Mouse (Mus musculus) limb, embryonic 11.5 days (tissue): ENCODE results near the gene Dscaml1. TPM values are rescaled to one million over a fixed set of nuclear protein-coding genes. Genes with fewer than 3 reads are reported as not detected.

ENCODE experiments used
- ATAC-seq: fragments of 200-750 bp; cut with Nextera tagmentation; 2 replicates; pipeline ENCODE4 v1.8.0; 2017; ENCODE audit warnings: low read depth; ENCODE audit not compliant: insufficient number of reproducible peaks, low FRiP score, low TSS enrichment
- DNase-seq: peaks from one replicate; pipeline ENCODE4 v3.0.0-alpha.2; 2015; ENCODE audit warnings: low spot score
- H3K27ac ChIP-seq: fragments of 300-500 bp; sonication (generic); replicated peaks from 2 replicates; pipeline ENCODE4 v1.5.1; 2014; ENCODE audit warnings: low read depth, mild to moderate bottlenecking, low read length
- H3K27me3 ChIP-seq: fragments of 300-500 bp; sonication (generic); 2 replicates; pipeline ENCODE4 v1.6.1; 2014; ENCODE audit warnings: mild to moderate bottlenecking, low read length, mixed read lengths; ENCODE audit not compliant: control insufficient read depth, insufficient read depth
- H3K36me3 ChIP-seq: fragments of 300-500 bp; sonication (generic); 2 replicates; pipeline ENCODE4 v1.6.1; 2014; ENCODE audit warnings: mild to moderate bottlenecking, low read length, moderate library complexity, mixed read lengths; ENCODE audit not compliant: control insufficient read depth, insufficient read depth
- H3K4me1 ChIP-seq: fragments of 300-500 bp; sonication (generic); 2 replicates; pipeline ENCODE4 v1.6.1; 2014; ENCODE audit warnings: low read length, mixed read lengths; ENCODE audit not compliant: control insufficient read depth, insufficient read depth
- H3K4me2 ChIP-seq: fragments of 300-500 bp; sonication (generic); 2 replicates; pipeline ENCODE4 v1.6.1; 2014; ENCODE audit warnings: low read depth, mild to moderate bottlenecking, moderate library complexity; ENCODE audit not compliant: severe bottlenecking
- H3K4me3 ChIP-seq: fragments of 300-500 bp; sonication (generic); 2 replicates; pipeline ENCODE4 v1.5.1; 2014; ENCODE audit warnings: low read depth, low read length
- H3K9ac ChIP-seq: fragments of 300-500 bp; sonication (generic); 2 replicates; pipeline ENCODE4 v1.6.1; 2014; ENCODE audit warnings: mild to moderate bottlenecking, low read length
- H3K9me3 ChIP-seq: fragments of 300-500 bp; sonication (generic); 2 replicates; pipeline ENCODE4 v1.6.1; 2016; ENCODE audit warnings: low read length; ENCODE audit not compliant: control insufficient read depth
- WGBS: fragments of 180-500 bp; shearing (Covaris S2); extraction: QIAGEN DNeasy Blood & Tissue Kit; methylation state at CpG from one replicate; pipeline ENCODE4 v1.1.7; 2014; 5-methylcytosine and 5-hydroxymethylcytosine counted together
- polyA plus RNA-seq: library from polyadenylated mRNA; unstranded; fragments of >200 nt; fragmentation: Nextera tagmentation; extraction: Ambion mirVana; gene quantifications from 2 replicates; pipeline ENCODE4 v1.2.1, GENCODE M21; 2014

The Dscaml1 gene
- polyA plus RNA-seq, 1 experiment from 2014 or later: 0.11 TPM

DNA sequence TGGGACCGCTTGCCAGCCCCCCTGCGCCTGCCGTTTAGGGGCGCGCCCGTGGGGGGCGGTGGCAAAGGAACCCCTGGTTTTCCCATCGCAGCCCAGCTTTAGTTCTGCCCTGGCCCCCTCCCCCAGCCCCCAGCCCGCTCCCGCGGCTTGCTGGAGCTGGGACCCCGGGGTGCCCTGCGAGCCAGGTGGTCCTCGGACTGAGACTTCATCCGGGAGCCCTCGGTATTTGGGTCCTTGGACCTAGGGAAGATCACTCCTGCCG is 4.2 kb downstream of the Dscaml1 start:
- peak overlapping the region; percentile 67 for H3K4me2 ChIP-seq
- WGBS: 2% methylated on average over 17 of the region's 17 CpGs
- DNase-seq (no peak), ATAC-seq (no peak)
- H3K4me1 ChIP-seq: peaks cover 6% of the 10 kb centered on the region; the same call in 1 of the 2 replicates
- H3K27ac ChIP-seq: no peak overlapping the region
- no peak overlapping the region for H3K9ac ChIP-seq
- no peaks in the 10 kb centered on the region for H3K36me3 ChIP-seq
- H3K27me3 ChIP-seq: peaks cover 39% of the 10 kb centered on the region
- peaks cover 3% of the 10 kb centered on the region; the same call in 1 of the 2 replicates for H3K9me3 ChIP-seq
- H3K4me3 ChIP-seq: peak overlapping the region; percentile 29

DNA sequence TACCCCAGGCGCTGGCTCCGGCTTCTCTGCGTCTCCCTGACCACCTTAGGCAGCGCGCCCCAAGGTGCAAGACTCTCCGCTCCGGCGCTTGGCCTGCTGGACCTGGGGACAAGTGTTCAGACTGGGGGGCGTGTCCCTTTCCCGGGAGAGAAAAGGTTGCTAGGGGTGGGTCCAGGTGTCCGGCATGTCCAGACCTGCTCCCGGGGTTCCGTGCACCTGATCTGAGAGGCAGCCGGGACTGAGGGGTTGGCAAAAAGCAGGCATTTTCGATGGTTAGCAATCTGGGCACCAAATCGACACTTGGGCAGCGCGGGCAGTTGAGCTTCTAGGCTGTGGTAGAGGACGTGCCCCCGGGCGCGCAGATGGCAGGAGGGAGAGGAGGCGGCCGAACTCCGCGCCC is 4.7 kb downstream of the Dscaml1 start:
- Histone ChIP-seq H3K4me3 (peak overlapping the region; percentile 29; the same call in 1 of the 2 replicates), H3K27ac (no peak overlapping the region), H3K4me1 (peaks cover 6% of the 10 kb centered on the region; the same call in 1 of the 2 replicates), H3K27me3 (peaks cover 39% of the 10 kb centered on the region), H3K9me3 (peaks cover 3% of the 10 kb centered on the region; the same call in 1 of the 2 replicates), H3K4me2 (peak overlapping the region; percentile 67), H3K36me3 (no peaks in the 10 kb centered on the region), H3K9ac (no peak overlapping the region)
- whole genome bisulfite sequencing: 5% methylated on average over 26 of the region's 26 CpGs
- DNase-seq: peak; percentile 34
- no peak for ATAC-seq

- Histone ChIP-seq H3K4me1 (peaks cover 6% of the 10 kb centered on the region; the same call in 1 of the 2 replicates), H3K4me3 (no peak overlapping the region), H3K27me3 (peaks cover 39% of the 10 kb centered on the region), H3K27ac (no peak overlapping the region), H3K4me2 (no peak overlapping the region), H3K36me3 (no peaks in the 10 kb centered on the region), H3K9ac (no peak overlapping the region), H3K9me3 (peaks cover 3% of the 10 kb centered on the region; the same call in 1 of the 2 replicates)
- 72% methylated on average over 12 of the region's 12 CpGs for WGBS
- no peak for DNase-seq
- ATAC-seq: no peak
Observed at GRCm38 (mm10) chr9:45432639-45433038, 6.2 kb downstream of the Dscaml1 start.

DNA sequence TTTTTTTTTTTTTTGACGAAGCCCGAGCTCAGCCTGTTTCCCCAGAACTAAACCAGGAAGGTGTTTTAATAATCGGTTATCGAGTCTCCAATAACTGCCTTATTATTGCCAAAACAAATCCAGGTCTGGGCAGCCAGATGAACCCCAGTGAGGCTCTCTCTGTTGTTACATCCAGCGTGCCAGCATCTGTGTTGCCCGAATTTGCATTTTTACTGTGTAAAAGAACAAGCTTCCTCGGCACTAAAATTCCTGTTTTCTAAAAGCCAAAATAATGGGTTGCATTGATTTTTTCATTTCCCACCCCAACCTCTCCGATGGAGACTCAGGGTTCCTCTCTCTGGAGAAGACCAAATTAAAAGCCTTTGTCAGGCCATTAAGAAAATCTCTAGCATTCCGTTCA is 6.7 kb downstream of the Dscaml1 start:
- H3K4me1 ChIP-seq: peaks cover 6% of the 10 kb centered on the region; the same call in 1 of the 2 replicates
- no peak for DNase-seq
- peaks cover 39% of the 10 kb centered on the region for H3K27me3 ChIP-seq
- no peak overlapping the region for H3K4me3 ChIP-seq
- no peak overlapping the region for H3K4me2 ChIP-seq
- 77% methylated on average over 9 of the region's 9 CpGs for WGBS
- H3K27ac ChIP-seq: no peak overlapping the region
- H3K9me3 ChIP-seq: peaks cover 3% of the 10 kb centered on the region; the same call in 1 of the 2 replicates
- no peak for ATAC-seq
- no peak overlapping the region for H3K9ac ChIP-seq
- H3K36me3 ChIP-seq: no peaks in the 10 kb centered on the region

DNA sequence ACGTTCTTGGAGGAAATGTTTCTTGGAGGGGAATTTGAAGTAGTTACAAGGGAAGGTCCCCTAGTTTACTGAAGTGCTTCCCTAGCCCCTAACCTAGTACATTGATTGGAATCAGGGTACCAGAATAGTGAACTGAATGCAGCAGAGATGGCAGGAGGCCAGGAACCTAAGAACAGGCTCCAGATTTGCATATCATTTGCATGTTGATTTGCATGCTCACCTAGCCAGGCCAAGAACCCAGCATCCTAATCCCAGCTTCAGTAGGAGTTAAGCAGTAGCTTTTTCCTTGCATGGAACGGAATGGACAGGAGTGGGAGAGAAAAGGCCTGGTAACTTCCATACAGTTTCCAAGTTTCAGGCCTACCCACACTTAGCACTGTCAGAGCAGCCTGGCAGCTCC is 7.7 kb downstream of the Dscaml1 start:
- H3K27ac ChIP-seq: no peak overlapping the region
- WGBS: 81% methylated on average over 2 of the region's 2 CpGs
- no peak for DNase-seq
- H3K4me1 ChIP-seq: peaks cover 6% of the 10 kb centered on the region; the same call in 1 of the 2 replicates
- no peak for ATAC-seq
- H3K9me3 ChIP-seq: peaks cover 2% of the 10 kb centered on the region; the same call in 1 of the 2 replicates
- H3K9ac ChIP-seq: no peak overlapping the region
- no peaks in the 10 kb centered on the region for H3K36me3 ChIP-seq
- H3K4me2 ChIP-seq: no peak overlapping the region
- no peak overlapping the region for H3K4me3 ChIP-seq
- peaks cover 35% of the 10 kb centered on the region for H3K27me3 ChIP-seq

GRCm38 (mm10) chr9:45439025-45439424 is 12.6 kb downstream of the Dscaml1 start:
- Histone ChIP-seq H3K9me3 (no peaks in the 10 kb centered on the region), H3K4me1 (no peaks in the 10 kb centered on the region), H3K4me2 (no peak overlapping the region), H3K36me3 (no peaks in the 10 kb centered on the region), H3K27ac (no peak overlapping the region), H3K4me3 (no peak overlapping the region), H3K9ac (no peak overlapping the region), H3K27me3 (no peaks in the 10 kb centered on the region)
- ATAC-seq (no peak), DNase-seq (no peak)
- 72% methylated on average over 4 of the region's 4 CpGs for WGBS

DNA sequence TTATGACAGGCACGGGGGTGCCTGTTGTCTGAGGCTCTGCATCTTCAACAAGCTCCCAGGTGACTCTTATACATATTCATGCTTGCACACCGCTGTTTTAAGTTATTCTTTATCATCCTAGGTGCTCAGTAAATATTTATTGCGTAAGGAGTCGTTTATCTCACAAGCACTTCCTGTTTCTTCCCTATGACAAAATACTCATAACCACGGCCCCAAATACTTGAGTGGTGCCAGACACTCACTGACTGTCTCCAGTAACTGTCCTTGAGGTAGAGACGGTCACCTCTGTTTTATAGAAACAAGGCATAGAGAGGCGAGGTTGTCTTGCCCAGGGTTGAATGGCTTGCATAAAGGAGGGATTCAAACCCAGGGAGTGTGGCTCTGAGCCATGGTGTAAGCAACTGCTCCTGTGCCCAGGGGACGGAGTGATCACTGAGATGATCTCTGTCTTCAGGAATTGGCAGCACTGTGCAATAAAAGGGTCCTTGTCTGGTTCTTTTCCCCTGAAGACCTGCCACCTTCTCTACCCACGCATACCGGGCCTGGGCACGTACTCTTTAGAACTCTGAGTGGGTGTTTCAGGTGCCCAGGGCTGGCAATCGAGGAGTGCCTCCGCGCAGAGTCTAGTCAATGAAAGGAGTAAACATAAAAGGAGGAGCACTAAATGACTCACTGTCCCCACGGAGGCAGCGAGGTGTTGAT is 13.8 kb downstream of the Dscaml1 start:
- no peaks in the 10 kb centered on the region for H3K9me3 ChIP-seq
- no peak overlapping the region for H3K4me2 ChIP-seq
- ATAC-seq: no peak
- 80% methylated on average over 16 of the region's 16 CpGs for WGBS
- H3K36me3 ChIP-seq: no peaks in the 10 kb centered on the region
- no peak overlapping the region for H3K27ac ChIP-seq
- no peak for DNase-seq
- no peak overlapping the region for H3K4me3 ChIP-seq
- no peak overlapping the region for H3K9ac ChIP-seq
- H3K4me1 ChIP-seq: peaks cover 3% of the 10 kb centered on the region; the same call in 1 of the 2 replicates
- no peaks in the 10 kb centered on the region for H3K27me3 ChIP-seq

GRCm38 (mm10) chr9:45444251-45444798 is 17.9 kb downstream of the Dscaml1 start:
- Histone ChIP-seq H3K9me3 (no peaks in the 10 kb centered on the region), H3K4me1 (peaks cover 8% of the 10 kb centered on the region), H3K36me3 (no peaks in the 10 kb centered on the region), H3K27me3 (peaks cover 8% of the 10 kb centered on the region; the same call in 1 of the 2 replicates), H3K4me3 (no peak overlapping the region), H3K4me2 (no peak overlapping the region), H3K27ac (no peak overlapping the region), H3K9ac (no peak overlapping the region)
- ATAC-seq (no peak), DNase-seq (no peak)
- WGBS: 85% methylated on average over 5 of the region's 5 CpGs
